Mouse (Mus musculus) heart, embryonic 13.5 days (tissue): ENCODE results near the gene Tekt5. TPM values are rescaled to one million over a fixed set of nuclear protein-coding genes. Genes with fewer than 3 reads are reported as not detected.

Experiments used
- ATAC-seq: fragments of 200-750 bp; cut with Nextera tagmentation; 2 replicates; pipeline ENCODE4 v1.8.0; 2017; ENCODE audit warnings: moderate TSS enrichment; ENCODE audit not compliant: insufficient number of reproducible peaks, low FRiP score, low TSS enrichment; ENCODE audit errors: extremely low read depth
- H3K27ac ChIP-seq: fragments of 300-500 bp; sonication (generic); replicated peaks from 2 replicates; pipeline ENCODE4 v1.5.1; 2015; ENCODE audit warnings: moderate library complexity, mild to moderate bottlenecking, inconsistent platforms
- H3K27me3 ChIP-seq: fragments of 300-500 bp; sonication (generic); replicated peaks from 2 replicates; pipeline ENCODE4 v1.6.1; 2015; ENCODE audit warnings: mild to moderate bottlenecking, inconsistent platforms
- H3K36me3 ChIP-seq: fragments of 300-500 bp; sonication (generic); 2 replicates; pipeline ENCODE4 v1.6.1; 2015; ENCODE audit warnings: mild to moderate bottlenecking, inconsistent platforms
- H3K4me1 ChIP-seq: fragments of 300-500 bp; sonication (generic); 2 replicates; pipeline ENCODE4 v1.6.1; 2015; ENCODE audit warnings: inconsistent platforms
- H3K4me2 ChIP-seq: fragments of 300-500 bp; sonication (generic); 2 replicates; pipeline ENCODE4 v1.6.1; 2015; ENCODE audit warnings: inconsistent platforms, mild to moderate bottlenecking, moderate library complexity
- H3K4me3 ChIP-seq: fragments of 300-500 bp; sonication (generic); 2 replicates; pipeline ENCODE4 v1.5.1; 2015; ENCODE audit warnings: moderate library complexity, mild to moderate bottlenecking, inconsistent platforms
- H3K9ac ChIP-seq: fragments of 300-500 bp; sonication (generic); 2 replicates; pipeline ENCODE4 v1.6.1; 2015; ENCODE audit warnings: inconsistent platforms, mild to moderate bottlenecking, moderate library complexity
- H3K9me3 ChIP-seq: fragments of 300-500 bp; sonication (generic); 2 replicates; pipeline ENCODE4 v1.6.1; 2016; ENCODE audit warnings: inconsistent platforms
- WGBS: fragments of 180-500 bp; shearing (Covaris S2); methylation state at CpG from one replicate; pipeline ENCODE4 v1.1.7; 2015; ENCODE audit warnings: mixed read lengths; 5-methylcytosine and 5-hydroxymethylcytosine counted together
- polyA plus RNA-seq: library from polyadenylated mRNA; unstranded; fragments of >200 nt; fragmentation: Nextera tagmentation; extraction: Ambion mirVana; gene quantifications from 2 replicates; pipeline ENCODE4 v1.2.1, GENCODE M21; 2015

Tekt5 gene
- polyA plus RNA-seq = 0.13 and 0.33 TPM in 2 replicates

DNA sequence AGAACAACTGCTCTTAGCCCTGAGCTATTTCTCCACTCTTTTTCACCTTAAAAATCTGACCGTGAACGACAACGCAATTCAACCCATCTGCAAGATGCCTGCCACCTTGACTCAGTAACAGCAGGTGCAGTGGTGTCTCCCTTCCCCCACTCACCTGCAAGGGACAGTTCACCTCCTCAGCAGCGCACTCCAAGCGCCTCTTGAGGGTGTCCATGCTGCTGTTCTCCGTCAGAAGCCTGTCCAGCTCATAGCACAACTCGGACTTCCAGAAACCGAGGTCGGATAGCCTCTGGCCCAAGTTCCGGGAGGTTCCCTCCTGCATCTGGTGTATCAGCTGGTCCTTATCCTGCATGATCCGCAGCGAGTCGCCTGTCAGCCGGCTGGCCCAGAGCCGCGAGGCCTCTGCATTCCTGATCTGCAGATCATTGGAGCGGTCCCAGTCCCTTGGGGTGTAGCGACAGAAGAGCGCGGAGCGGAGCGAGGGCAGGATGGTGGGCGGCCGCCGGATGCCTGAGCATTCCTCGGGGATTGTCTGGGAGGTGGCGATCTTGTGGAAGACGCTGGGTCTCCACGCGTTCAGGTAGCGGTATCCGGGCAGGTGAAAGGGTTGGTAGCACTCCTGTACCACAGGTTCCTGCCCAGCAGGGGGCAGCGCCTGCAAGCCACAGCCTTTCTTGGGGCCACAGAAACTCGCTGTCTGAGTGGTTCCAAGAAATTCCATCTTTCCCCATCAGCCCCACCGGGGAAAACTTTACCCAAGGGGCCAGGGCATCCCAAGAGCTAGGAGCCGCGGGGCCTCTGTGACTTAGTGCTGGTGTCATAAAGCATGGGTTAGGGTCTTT, at the start of gene Tekt5:
TSS of gene Tekt5 (minus strand) at position 792 of the 842 bp plus-strand sequence.
- peaks cover 29% of the 10 kb centered on the region for H3K27me3 ChIP-seq
- peak within 1 kb of the TSS; percentile 75 for H3K4me2 ChIP-seq
- no peaks in the 10 kb centered on the region for H3K36me3 ChIP-seq
- no peaks in the 10 kb centered on the region for H3K9me3 ChIP-seq
- 9% methylated on average over 37 of the region's 37 CpGs for WGBS
- peak within 1 kb of the TSS; percentile 46 for H3K4me3 ChIP-seq
- peak within 1 kb of the TSS; percentile 70 for H3K9ac ChIP-seq
- H3K4me1 ChIP-seq = peaks cover 8% of the 10 kb centered on the region
- ATAC-seq = no peak
- no peak within 1 kb of the TSS for H3K27ac ChIP-seq

DNA sequence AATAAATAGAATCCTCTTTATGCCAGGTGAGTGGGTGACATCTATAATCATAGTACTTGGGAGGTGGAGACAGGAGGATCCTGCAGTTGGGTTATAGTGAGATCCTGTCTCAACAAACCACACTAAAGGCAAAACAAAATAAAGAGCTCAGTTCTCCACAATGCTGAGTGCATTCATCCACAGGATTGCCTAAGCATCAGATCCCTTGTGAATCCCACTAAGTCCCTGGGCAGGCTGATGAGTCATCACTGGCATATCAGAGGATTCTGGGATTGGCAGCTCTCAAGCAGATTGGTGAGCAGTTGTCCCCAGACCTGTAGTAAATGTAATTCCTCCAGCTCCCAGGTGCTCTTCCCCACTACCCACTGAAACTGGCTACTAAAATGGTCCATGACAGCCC, 48.4 kb upstream of the Tekt5 start:
- ATAC-seq = no peak
- Histone ChIP-seq H3K27me3 (no peaks in the 10 kb centered on the region), H3K36me3 (no peaks in the 10 kb centered on the region), H3K9me3 (no peaks in the 10 kb centered on the region), H3K4me3 (no peak overlapping the region), H3K4me1 (peaks cover 18% of the 10 kb centered on the region), H3K4me2 (no peak overlapping the region), H3K9ac (no peak overlapping the region), H3K27ac (no peak overlapping the region)

DNA sequence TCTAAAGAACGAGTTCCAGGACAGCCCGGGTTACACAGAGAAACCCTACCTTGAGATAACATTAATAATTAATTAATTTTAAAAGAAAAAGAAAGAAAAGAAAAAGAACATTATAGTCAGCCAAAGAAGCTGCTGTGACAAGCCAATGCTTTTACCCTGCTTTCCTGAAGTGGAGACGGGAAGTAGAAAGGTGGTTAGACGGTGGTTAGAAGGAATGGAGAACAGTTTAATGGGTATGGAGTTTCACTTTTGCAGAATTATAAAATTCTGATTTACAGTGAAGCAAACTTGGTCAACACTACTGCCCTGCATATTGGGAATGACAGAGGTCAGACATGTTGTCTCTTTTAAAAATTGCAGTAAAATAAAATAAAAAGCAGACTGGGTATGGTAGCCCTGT, 46.5 kb upstream of the Tekt5 start:
- no peak for ATAC-seq
- Histone ChIP-seq H3K9ac (no peak overlapping the region), H3K27ac (no peak overlapping the region), H3K27me3 (no peaks in the 10 kb centered on the region), H3K9me3 (no peaks in the 10 kb centered on the region), H3K4me1 (peaks cover 6% of the 10 kb centered on the region), H3K4me3 (no peak overlapping the region), H3K36me3 (no peaks in the 10 kb centered on the region), H3K4me2 (no peak overlapping the region)
- WGBS = 79% methylated on average over 4 of the region's 4 CpGs

DNA sequence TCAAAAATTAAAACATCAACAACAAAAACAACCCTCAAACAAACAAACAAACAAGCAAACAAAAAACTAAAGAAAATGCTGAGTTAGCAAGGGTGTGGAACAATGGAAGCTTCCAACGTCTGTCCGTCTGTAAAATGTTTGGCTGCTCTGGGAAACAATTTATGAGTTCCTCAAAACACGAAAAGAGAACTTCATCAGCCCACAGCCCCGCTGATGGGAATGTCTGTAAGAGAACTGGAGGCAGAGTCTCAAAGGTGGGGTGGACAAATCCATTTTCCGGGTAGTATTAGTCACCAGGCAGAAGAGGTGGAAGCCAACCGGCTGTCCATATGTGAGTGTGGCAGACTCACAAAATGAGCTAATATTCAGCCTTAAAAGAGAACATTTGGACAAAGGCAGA, 46.0 kb upstream of the Tekt5 start:
- Histone ChIP-seq H3K4me2 (no peak overlapping the region), H3K4me1 (peaks cover 2% of the 10 kb centered on the region), H3K9ac (no peak overlapping the region), H3K9me3 (no peaks in the 10 kb centered on the region), H3K4me3 (no peak overlapping the region), H3K27ac (no peak overlapping the region), H3K27me3 (no peaks in the 10 kb centered on the region), H3K36me3 (no peaks in the 10 kb centered on the region)
- WGBS = 77% methylated on average over 6 of the region's 6 CpGs
- no peak for ATAC-seq

DNA sequence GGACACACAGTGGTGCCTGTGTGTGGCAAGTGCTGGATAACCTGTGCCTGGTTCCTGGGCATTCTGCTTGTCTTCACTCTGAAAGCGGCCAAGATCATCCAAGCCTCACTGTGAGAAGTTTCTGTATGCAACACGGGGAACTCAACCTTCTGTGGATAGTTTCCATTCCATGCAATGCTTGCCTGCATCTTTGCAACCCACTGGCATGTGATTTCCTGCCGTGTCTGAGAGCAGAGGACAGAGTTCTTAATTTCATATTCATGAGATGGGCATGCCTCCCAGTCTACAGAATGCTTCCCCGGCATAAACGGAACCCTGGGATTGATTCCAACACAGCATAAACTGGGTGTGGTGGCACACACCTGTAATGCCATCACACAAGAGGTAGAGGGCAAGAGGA, 42.8 kb upstream of the Tekt5 start:
- WGBS = 77% methylated on average over 5 of the region's 5 CpGs
- no peaks in the 10 kb centered on the region for H3K27me3 ChIP-seq
- peaks cover 1% of the 10 kb centered on the region; the same call in 1 of the 2 replicates for H3K4me1 ChIP-seq
- H3K9me3 ChIP-seq = no peaks in the 10 kb centered on the region
- no peaks in the 10 kb centered on the region for H3K36me3 ChIP-seq
- ATAC-seq = no peak
- no peak overlapping the region for H3K4me2 ChIP-seq
- H3K9ac ChIP-seq = no peak overlapping the region
- H3K4me3 ChIP-seq = no peak overlapping the region
- no peak overlapping the region for H3K27ac ChIP-seq

DNA sequence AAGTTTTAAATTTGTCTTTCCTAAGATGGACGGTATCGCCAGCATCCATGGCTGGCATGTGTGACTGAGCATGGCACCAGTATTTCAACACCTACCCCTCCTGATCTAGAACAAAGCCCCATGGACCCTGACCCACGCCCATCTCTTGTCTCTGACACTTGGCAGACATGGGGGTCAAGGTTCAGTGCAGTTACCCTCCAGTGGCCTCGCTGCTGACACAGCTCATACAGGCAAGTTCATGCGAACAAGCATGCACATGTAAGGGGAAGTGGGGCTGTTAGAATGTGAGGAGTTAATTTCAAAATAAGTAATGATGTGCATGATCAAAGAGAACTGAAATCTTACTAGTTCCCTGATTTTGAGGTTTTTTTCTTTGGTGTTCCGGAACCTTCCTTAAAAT, 40.9 kb upstream of the Tekt5 start:
- Histone ChIP-seq H3K36me3 (no peaks in the 10 kb centered on the region), H3K4me1 (peaks cover 4% of the 10 kb centered on the region; the same call in 1 of the 2 replicates), H3K9ac (no peak overlapping the region), H3K27ac (no peak overlapping the region), H3K9me3 (no peaks in the 10 kb centered on the region), H3K4me3 (no peak overlapping the region), H3K4me2 (no peak overlapping the region), H3K27me3 (no peaks in the 10 kb centered on the region)
- no peak for ATAC-seq
- 76% methylated on average over 6 of the region's 6 CpGs for WGBS

DNA sequence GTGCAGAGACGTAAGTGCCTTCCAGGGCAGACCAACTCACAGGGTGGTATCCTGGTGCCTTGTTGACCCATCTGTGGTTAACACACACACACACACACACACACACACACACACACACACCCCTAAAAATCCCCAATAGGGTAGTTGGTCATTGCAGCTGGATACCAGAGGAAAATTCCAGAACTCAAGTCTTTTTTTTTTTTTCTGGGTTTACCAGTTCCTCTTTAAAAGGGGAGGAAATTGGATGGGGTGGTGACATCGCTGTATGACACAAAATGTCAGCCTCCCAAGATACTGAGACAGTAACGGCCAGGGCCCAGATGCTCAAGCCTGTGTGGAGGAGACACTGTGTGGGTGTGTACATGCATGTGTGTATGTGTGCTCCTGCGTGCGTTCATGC, 38.1 kb upstream of the Tekt5 start:
- ATAC-seq = no peak
- H3K36me3 ChIP-seq = no peaks in the 10 kb centered on the region
- H3K4me1 ChIP-seq = peaks cover 4% of the 10 kb centered on the region; the same call in 1 of the 2 replicates
- no peaks in the 10 kb centered on the region for H3K27me3 ChIP-seq
- no peak overlapping the region for H3K4me2 ChIP-seq
- no peak overlapping the region for H3K27ac ChIP-seq
- WGBS = 82% methylated on average over 5 of the region's 5 CpGs
- H3K4me3 ChIP-seq = no peak overlapping the region
- no peak overlapping the region for H3K9ac ChIP-seq
- no peaks in the 10 kb centered on the region for H3K9me3 ChIP-seq

DNA sequence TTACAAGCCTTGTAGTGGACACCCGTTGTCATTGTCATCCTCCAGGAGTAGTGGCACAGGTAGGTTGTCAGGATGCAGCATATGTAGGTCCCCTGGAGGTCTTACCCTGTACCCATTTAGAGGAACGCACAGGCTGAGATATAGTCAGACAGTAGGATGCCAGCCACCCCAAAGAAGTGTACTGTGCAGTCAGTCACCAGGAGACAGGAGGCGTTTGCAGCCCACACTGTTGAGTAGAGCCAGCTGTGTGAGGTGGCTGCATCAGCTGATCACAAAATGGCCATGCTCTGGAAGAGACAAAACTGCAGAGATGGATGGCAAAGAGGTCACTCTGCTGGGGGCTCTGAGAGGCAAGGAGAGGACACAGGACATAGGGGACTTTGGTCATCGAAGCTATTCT, 37.1 kb upstream of the Tekt5 start:
- no peaks in the 10 kb centered on the region for H3K27me3 ChIP-seq
- H3K9ac ChIP-seq = no peak overlapping the region
- H3K4me1 ChIP-seq = peaks cover 4% of the 10 kb centered on the region; the same call in 1 of the 2 replicates
- no peak for ATAC-seq
- no peak overlapping the region for H3K27ac ChIP-seq
- no peak overlapping the region for H3K4me3 ChIP-seq
- no peak overlapping the region for H3K4me2 ChIP-seq
- WGBS = 75% methylated on average over 4 of the region's 4 CpGs
- 0 out of 2 replicates have a peak, but pooled peaks cover 1% of the 10 kb centered on the region for H3K36me3 ChIP-seq
- no peaks in the 10 kb centered on the region for H3K9me3 ChIP-seq

DNA sequence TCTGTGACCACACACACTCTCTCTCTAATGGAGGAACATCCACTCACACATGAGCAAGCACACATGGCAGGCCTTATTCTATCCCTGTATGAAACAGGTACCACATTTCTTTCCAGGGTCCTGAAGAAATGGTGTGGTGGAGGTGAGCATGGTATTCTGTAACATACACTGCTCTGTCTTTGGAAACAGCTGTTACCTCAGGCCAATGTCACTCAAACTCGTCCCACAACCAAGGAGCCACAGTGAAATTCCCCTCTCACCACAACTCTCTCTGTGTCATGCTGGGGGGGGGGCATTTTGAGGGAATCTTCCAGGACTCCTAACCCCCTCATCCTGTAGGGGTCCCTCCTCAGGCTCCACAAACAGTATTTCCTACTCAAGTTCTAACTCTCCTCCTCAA, 36.6 kb upstream of the Tekt5 start:
- Histone ChIP-seq H3K27ac (no peak overlapping the region), H3K9me3 (no peaks in the 10 kb centered on the region), H3K4me1 (peaks cover 4% of the 10 kb centered on the region; the same call in 1 of the 2 replicates), H3K4me2 (no peak overlapping the region), H3K36me3 (peaks cover 5% of the 10 kb centered on the region; the same call in 1 of the 2 replicates), H3K9ac (no peak overlapping the region), H3K27me3 (no peaks in the 10 kb centered on the region), H3K4me3 (no peak overlapping the region)
- no peak for ATAC-seq
- 55% methylated on average over 1 of the region's 1 CpGs for WGBS

DNA sequence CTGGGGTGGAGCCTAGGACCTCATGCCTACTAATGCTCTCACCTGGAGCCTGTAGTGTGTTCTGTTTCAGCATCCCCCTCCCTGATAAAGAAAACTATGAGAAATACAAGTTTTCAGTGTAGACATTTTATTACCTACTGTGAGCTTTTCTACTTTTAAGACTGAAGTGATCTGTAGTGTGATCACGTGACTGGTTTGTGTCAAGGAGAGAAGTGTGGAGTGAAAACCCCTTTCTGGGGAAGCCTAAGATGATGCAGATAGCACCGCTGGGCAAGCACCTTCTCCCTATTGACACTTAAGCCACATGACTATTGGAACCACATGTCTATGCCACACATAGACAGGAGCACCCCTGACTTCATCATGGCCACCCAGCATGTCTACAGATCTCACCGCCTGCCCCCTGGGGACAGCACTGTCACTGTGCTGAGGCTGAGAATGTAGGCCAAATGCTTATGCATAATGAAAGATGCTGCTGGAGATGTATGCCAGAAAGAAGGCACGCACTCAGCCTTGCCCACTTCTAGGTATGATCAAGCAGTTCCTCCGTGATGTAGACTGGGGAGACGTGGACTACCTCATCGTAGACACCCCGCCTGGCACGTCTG, 25.3 kb upstream of the Tekt5 start:
- ATAC-seq = no peak
- H3K4me3 ChIP-seq = no peak overlapping the region
- H3K36me3 ChIP-seq = peaks cover 100% of the 10 kb centered on the region
- no peak overlapping the region for H3K27ac ChIP-seq
- WGBS = 89% methylated on average over 9 of the region's 9 CpGs
- H3K9me3 ChIP-seq = no peaks in the 10 kb centered on the region
- no peak overlapping the region for H3K4me2 ChIP-seq
- no peaks in the 10 kb centered on the region for H3K27me3 ChIP-seq
- H3K9ac ChIP-seq = no peak overlapping the region
- H3K4me1 ChIP-seq = no peaks in the 10 kb centered on the region

DNA sequence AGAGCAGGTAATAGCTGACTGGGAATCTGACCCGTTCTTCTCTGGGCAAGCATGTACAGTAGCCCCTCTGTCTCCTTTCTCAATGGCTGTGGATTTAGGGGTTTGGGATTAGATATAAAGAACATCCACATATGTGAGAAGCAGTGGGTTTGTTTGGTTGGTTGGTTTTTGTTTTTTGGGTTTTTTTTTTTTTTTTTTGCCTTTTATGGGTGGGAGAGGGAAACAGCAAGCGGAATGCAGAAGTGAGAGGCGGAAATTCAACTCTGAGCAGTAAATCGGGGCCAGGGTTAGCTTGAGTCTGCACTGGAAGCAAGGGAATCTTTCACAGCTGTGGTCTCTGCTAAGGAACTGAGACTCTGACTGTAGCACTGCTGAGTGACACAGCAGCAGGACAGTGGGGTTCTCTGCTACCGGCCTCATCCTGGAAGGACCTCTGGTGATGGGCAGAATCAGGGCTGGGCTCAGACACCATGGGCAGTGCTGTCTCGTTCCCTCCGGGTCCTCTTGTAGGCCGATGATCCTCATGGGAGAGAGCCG, 22.5 kb upstream of the Tekt5 start:
- Histone ChIP-seq H3K36me3 (peaks cover 95% of the 10 kb centered on the region), H3K4me3 (no peak overlapping the region), H3K9me3 (no peaks in the 10 kb centered on the region), H3K27me3 (no peaks in the 10 kb centered on the region), H3K27ac (no peak overlapping the region), H3K4me2 (no peak overlapping the region), H3K9ac (no peak overlapping the region), H3K4me1 (peaks cover 3% of the 10 kb centered on the region)
- 89% methylated on average over 9 of the region's 9 CpGs for WGBS
- no peak for ATAC-seq
